Mouse (Mus musculus) ES-Bruce4 (cell line): ENCODE measurements around the gene Rap1gap2.

Experiments
- CTCF ChIP-seq: IDR thresholded peaks from one replicate; pipeline ENCODE4 v1.8.1; 2011; ENCODE audit warnings: low read depth, low read length
- EP300 ChIP-seq: IDR thresholded peaks from 2 replicates; pipeline ENCODE4 v1.6.1; 2011; ENCODE audit warnings: low read depth, low read length; ENCODE audit not compliant: insufficient read depth

DNA sequence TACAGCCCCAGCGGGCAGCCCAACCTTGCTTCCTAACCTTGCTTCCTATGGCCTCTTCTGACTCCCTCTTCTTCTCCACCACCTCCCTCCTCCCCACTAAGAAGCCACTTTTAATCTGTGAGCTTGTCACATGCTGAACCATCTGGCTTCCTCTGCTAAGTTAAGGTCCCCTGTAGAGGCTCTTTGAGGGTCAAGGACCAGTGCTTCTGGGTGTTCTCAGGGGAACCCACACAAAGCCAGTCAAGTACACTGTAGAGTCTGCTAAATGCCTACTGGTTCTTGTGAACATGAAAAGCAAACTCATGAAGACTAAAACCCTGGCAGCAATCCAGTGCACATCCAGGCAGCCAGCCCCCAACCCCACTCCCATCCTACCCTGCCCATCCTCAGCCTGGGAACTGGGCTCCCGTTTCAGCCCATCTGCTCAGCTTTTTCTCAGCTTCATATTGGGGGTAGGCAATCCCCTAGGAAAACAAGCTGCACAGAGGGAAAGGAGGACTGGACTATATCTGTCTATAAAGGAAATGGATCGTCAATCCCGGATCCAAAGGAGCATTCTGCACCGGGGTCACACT is 130.9 kb downstream of the Rap1gap2 start:
- TF ChIP-seq EP300 = no peak
- TF ChIP-seq CTCF = no peak
